Mouse (Mus musculus) thymus, postnatal 10 days (tissue): Measurements from ENCODE around the gene Carnmt1.

ENCODE experiments used
- DNase-seq, 2 experiments: peaks; one replicate each; pipeline ENCODE4 v3.0.0; 2021; ENCODE audit warnings: low spot score in 2 of 2

Carnmt1 gene

DNA sequence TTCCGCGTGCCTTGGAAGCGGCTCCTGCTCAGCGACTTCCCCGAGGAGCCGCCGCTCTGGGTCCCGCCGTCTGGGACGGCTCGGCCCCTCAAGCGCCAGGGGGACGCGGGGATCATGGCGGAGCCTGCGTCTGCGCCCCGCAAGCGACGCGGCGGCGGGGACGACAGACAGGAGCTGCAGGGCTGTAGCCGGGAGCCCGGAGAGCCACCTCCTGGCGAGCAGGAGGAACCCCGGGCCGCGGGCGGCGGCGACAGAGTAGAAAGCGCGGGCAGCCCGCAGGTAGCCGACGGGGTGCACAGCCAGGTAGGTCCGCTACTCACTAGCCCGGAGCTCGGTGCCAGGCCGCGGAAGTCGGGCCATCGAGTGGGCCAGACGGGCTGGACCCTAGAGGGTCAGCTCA, 42.8 kb downstream of the Carnmt1 start:
- DNase-seq = peak; percentile 60 to 62

GRCm38 (mm10) chr19:18716374-18716773, 45.8 kb downstream of the Carnmt1 start:
- DNase-seq = peak; percentile 53 to 74

GRCm38 (mm10) chr19:18720337-18720736, 49.8 kb downstream of the Carnmt1 start:
- no peak for DNase-seq

GRCm38 (mm10) chr19:18725186-18725585, 54.6 kb downstream of the Carnmt1 start:
- DNase-seq = no peak

DNA sequence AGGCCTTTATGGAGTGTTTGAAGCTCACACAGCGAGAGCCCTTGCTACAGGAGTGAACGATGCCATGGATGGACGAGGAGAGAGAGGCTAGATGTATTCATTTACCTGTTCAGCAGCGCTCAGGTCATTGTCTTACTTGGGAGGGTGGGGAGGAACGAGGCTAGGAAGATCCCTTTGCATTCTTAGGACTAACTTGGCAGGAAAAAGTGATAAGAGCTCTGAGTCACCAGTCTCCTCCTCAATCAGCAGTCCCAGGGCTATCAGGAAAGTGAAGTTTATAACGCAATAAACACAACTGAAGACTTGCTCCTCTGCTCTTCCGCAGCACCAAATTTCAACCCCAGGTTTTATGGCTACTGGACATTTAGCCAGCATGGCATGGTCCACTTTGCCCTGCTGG, 59.7 kb downstream of the Carnmt1 start:
- DNase-seq = no peak

DNA sequence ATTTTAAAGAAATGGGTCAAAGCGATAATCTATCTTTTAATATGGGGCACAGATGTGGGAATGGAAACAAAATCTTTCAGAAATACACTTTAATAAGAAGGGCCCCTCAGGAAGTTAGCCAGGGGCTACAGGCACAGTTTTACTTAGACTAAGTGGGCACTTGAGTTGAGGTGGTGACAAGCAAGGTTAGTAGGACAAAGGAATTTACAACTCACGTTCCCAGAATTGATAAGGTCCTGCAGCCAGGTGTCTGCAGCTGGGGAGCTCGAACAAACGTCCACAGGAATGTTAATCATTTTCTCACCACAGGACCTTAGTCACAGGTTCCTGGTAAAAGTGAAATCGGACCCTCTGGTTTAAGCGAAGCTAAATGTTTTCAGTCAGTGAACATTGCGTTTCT, 60.5 kb downstream of the Carnmt1 start:
- DNase-seq = no peak

GRCm38 (mm10) chr19:18735901-18736300, 65.3 kb downstream of the Carnmt1 start:
- no peak for DNase-seq

DNA sequence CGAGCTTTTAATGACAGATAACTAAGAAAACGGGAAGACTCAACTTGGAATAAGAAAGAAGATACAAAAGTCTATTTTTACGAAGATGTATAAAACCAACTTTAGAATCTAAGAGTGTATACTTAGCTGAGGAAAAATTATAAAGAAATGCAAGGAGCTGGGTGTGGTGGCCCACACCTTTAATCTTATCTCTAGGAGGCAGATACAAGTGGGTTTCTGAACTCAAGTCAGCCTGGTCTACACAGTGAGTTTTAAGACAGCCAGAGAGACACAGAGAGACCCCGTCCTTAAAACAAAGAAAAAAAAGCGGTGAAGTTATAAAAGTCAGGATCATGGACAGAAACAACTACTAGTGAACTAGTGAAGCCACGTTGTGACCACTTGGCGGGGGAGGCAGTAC, 68.6 kb downstream of the Carnmt1 start:
- DNase-seq = no peak

GRCm38 (mm10) chr19:18743946-18744345, 73.4 kb downstream of the Carnmt1 start:
- no peak for DNase-seq

DNA sequence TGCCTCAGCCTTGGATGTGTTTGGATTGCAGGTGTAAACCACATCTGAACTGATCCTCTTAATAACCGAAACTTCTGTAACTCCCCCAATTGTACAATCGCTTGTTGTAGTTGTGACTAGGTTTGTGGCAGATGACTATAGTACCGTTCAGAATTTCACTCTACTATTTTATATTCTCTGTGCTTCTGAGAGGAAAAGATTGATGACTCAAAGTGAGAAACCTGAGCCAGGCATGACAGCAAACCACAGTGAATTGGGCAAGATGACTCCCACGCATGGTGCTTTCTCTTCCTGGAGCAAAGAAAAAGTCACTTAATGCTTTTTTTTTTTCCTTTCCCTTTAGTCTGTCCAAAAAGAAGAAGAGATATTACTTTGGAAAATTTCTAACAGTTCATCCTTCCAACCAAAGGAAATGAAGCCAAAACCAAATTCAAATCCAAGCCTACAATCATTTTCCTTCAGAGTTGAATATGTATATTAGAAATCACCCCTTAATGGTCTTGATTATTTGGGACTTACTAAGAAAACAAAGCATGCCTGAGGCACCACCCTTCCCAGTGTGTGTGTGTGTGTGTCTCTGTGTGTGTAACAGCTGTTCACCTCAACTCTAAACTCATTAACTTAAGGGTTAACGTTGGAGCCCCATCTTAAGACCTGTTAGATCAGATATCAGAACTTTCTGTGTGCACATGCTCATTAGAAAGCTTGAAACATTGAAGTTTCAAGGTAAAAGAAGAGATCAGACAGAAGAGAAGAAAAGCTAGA, 76.2 kb downstream of the Carnmt1 start:
- no peak for DNase-seq

DNA sequence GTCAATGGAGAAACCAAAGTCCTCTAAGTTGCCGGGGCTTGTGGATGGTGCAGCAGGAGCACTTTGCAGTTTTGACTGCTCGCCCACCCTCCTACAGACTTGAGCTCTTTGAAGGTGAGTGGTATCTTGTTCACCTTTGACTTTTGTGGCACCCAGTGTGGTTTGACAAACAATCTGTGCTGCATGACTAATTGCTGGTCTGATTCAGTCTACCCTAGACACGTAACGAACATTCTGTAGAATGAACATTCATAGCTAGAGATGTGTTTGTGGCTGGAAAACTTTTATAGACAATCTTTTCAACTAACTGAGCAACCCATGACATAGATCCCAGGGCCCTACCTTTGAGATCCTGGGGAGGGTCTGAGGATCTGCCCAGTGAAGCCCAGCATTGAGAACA, 76.8 kb downstream of the Carnmt1 start:
- DNase-seq = no peak

- no peak for DNase-seq
Observed at GRCm38 (mm10) chr19:18749598-18750339, 79.2 kb downstream of the Carnmt1 start, which contains the start of gene Trpm6. Gene Trpm6, plus strand, starts transcription at chr19:18749983.
